Mouse (Mus musculus): ENCODE results near the gene Pcp4. TPM values are rescaled to one million over a fixed set of nuclear protein-coding genes. Genes with fewer than 3 reads are reported as not detected.
"Not testable (repeated sequence)": the region's sequence is repeated elsewhere in the genome, so short reads cannot be mapped to it uniquely, and the experiment has no call there.

Pcp4 gene
- 1 to 10 TPM; 2.0 to 2.8 TPM for total RNA-seq (2021)

DNA sequence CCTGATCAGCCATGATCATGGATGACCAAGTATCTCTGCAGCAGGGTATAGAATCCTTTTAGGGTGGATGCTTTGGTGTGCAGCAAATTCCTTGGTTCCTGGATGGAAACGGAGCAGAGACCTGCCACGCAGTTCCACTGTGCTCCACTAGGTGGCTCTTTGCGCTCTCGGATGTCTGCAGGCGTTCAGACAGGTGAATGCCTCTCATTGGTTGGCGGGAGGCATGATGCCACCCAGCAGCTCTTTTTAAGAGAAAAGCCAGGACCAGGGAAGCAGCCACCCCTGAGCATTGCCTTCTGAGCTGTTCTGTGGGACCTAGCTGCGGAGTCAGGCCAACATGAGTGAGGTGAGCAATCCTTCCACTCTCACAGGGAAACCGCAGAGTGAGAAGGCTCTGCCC is at the start of gene Pcp4:
Pcp4 (plus strand) TSS at position 162 of the 400 bp plus-strand sequence.
- DNase-seq (ENCODE audit: low spot score) = no peak
- intact Hi-C loops (cut with DNase I) = loop anchor here (1.0 kb wide), 2 partner anchors 143 to 204 kb away; no protein-coding TSS in a partner anchor

DNA sequence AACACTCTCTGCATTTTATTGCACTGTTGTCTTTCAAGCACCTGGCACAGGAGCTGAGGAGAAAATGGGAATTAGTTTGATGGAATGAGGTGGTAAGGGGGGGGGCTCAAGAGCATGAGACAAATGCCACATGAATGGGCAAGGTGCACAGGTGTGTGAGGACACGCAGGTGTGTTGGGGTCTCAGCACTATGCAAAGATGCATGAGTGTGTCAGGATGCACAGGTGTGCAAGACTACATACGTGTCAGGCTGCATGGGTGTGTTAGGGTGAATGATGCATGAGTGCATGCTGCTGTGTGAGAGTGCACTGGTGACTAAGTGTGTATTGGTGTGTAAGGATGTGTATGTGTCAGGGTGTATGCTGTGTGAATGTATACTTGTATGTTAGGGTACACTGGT is 42.4 kb upstream of the Pcp4 start:
- intact Hi-C loops (cut with DNase I) = no loop called here
- DNase-seq (ENCODE audit: low spot score) = no peak

DNA sequence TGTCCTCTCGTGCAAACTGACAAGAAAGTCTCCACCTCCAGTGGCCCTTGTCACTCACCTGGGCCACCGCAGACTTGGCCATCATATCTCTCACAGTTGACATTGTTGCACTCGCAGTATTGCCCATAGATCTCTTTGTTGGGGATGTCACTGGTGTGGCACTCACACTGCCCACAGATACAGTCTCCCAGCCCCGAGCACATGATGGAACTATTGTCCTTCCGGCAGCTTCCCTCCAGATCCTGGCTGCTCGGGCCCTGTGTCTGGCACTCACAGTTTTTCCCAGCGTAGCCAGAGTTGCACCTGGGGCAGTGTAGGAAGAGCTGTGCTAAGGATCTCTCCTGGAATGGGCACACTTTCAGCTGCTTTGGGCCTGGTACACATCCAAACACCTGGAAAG is 40.7 kb upstream of the Pcp4 start:
- intact Hi-C loops (cut with DNase I) = no loop called here
- no peak for DNase-seq (ENCODE audit: low spot score)

DNA sequence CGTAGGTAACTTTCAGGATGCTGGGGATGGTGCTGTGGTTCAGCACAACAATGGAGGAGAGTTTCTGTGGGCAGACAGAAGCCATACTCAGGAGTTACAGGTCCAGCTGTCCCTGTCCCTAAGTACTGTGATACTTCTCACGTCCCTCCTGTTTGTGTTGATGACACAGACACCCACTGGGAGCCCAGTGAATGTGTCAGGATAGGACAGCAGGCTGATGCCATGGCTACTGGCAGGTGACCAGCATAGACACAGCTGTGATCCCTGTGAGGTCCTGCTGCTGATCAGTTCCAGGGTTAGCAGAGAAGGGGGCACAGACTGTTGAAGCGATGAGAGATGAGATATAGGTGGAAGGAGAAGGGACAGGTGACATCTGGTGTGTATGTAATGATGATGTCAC is 38.4 kb upstream of the Pcp4 start:
- intact Hi-C loops (cut with DNase I) = no loop called here
- no peak for DNase-seq (ENCODE audit: low spot score)

DNA sequence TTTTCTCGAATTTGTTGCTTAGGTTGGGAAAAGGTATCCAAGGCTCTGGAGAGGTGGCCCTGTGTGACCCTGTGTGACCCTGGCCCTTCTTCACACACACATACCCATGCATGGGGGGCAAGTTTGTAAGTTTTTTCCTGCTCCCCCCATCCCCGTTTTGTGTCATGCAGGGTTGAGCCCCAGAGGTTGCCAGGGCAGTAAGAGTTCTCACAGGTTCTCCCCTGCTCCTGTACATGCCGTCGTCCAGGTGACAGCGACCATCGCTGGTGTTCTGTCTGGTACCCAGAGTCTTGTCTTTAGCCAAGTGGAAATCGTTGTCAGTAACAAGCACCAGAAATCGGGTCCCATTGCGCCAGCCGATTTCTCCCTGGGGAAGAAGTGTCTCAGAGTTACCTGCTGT is 34.1 kb upstream of the Pcp4 start:
- intact Hi-C loops (cut with DNase I) = no loop called here
- DNase-seq (ENCODE audit: low spot score) = no peak

DNA sequence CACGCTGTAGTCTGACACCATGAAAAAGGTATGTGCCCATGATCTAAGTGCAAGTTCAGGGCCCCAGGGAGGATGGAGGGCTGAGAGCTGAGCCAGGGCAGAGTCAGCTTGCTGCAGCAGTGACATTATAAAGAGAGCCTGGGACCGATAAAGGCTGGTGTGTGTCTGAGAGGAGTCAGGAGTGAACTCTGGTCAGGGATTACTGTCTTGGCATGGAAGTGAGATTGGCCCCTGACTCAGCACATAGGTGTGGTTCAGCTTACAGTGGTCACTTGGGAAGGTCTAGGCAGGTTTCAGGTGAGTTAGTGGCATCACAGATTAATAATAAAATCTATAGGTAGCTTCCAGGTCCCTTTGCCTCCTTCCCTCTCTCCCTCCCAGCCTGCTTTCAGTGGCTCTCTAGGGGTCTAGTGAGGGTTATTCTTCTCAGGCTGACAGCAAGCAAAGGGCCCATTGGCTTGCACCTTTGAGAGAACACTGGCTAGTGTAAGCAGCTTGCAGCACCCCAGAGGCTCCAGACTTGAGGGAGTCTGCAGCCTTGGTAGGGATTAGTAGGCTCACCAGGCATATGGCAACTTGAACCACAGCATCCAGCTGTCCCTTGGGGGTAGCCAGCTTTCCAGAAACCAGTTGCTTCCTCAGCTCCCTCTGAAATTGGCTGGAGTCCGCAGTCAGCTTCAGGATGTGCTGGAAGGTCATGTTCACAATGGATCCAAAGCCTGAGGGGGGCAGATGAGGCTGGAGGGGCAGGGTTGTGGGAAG is 33.2 kb upstream of the Pcp4 start:
- intact Hi-C loops (cut with DNase I) = no loop called here
- no peak for DNase-seq (ENCODE audit: low spot score)

DNA sequence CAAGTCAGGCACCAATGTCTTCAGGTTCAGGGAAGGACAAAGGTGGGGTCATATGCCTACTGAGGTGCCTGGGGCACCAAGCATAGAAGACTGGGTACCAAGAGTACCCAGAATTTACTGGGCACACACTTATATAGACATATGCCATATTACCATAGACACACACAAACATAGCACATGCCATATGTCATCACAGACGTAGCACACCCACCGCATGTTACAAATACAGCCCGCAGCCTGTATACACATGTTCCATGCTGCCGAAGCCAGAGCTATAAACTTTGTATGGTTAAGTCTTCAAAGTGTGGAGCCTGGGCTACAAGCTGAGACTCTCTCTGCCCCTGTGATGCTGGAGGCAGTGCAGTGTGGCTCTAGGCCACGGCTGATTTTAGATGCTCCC is 28.5 kb upstream of the Pcp4 start:
- DNase-seq (ENCODE audit: low spot score) = no peak
- intact Hi-C loops (cut with DNase I) = no loop called here

DNA sequence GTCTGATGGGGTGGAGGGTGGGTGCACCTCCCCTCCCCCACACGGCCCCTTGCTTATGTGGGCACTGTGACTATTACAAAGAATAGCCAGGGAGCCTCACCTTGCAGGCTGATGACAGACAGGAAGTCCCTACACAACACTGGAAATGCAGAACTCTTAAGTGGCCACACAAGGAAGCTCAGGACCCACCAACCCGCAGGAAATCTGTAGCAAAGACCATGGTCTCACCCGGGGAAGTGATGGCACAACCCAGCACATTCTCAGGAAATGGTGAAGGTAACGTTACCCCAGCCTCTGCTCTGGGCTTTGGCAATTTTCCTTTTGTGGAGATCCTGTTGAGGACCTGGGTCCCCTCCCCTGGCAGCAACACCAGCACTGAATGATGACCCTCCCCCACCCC is 27.7 kb upstream of the Pcp4 start:
- intact Hi-C loops (cut with DNase I) = no loop called here
- DNase-seq (ENCODE audit: low spot score) = no peak

DNA sequence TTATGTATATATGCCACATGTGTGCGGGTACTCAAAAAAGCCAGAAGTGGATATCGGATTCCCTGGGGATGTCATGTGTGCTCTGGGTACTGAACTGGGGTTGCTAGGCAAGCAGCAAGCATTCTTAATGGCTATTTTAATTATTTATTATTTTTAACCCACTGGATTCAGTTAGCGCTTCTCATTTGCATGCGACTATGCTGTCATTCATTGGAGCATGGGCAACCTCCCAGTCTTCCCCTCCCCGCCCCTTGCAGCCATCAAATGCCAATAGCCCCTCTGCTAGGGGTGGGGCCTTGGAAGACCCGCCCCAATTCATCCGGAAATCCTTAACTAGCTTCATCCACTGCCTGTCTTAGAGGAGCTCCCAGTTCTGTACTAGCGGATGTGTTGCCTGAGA is 26.5 kb upstream of the Pcp4 start:
- DNase-seq (ENCODE audit: low spot score) = no peak

DNA sequence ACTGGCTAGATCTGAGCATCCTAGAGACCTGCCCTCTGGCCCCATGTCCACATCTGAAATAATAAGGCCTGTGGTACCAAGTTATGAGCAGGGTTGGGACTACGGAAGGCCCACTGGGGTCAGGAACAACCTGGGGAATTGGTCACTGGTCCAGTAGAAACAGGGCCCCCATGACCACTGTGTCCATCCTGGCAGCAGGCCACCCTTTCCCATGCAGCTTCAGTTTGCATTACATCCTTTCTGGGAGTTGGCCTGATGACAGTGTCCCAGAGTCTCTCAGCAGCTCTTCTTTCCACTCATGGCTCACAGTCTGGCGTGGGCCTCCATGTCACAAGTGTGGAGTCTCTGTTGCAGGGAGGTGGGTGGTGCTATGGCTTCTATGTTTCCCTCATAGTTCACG is 25.6 kb upstream of the Pcp4 start:
- intact Hi-C loops (cut with DNase I) = no loop called here
- DNase-seq (ENCODE audit: low spot score) = no peak

More for the DNA sequence above, 26.5 kb upstream of the Pcp4 start:
- intact Hi-C loops (cut with DNase I) = no loop called here

DNA sequence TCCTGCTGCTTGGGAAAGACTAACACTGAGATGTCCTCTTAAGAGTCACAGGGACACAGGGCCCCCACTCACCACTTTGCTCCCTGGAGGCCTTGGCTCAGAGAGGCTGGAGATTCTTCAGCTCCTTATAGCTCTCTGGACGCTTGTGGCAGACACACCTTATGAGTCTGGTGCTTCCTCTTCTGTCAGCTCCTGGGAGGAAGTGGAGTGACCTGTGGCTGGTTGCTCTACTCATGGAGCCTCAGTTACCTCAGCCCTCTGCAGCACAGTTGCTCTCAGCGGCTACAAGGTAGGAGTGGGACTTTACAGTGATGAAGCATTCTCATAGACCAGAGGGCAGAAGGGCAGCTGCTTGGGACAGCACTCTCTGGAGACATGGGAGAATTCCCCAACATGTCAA is 23.9 kb upstream of the Pcp4 start, which contains the start of gene Itgb2l:
Itgb2l (minus strand) TSS at position 152 of the 400 bp plus-strand sequence.
- DNase-seq (ENCODE audit: low spot score) = no peak
- intact Hi-C loops (cut with DNase I) = no loop called here

DNA sequence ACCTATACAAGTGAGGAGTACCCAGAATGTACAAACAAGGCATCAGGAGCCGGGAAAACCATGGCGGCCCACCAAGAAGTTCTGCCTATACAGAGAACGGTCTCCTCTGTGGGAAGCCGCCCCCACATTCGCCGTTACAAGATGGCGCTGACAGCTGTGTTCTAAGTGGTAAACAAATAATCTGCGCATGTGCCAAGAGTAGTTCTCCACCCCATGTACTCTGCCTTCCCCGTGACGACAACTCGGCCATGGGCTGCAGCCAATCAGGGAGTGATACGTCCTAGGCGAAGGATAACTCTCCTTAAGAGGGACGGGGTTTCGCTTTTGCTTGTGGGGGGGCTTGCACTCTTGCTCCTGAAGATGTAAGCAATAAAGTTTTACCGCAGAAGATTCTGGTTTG is 16.5 kb upstream of the Pcp4 start:
- intact Hi-C loops (cut with DNase I); DNase-seq (ENCODE audit: low spot score): not testable (repeated sequence)

DNA sequence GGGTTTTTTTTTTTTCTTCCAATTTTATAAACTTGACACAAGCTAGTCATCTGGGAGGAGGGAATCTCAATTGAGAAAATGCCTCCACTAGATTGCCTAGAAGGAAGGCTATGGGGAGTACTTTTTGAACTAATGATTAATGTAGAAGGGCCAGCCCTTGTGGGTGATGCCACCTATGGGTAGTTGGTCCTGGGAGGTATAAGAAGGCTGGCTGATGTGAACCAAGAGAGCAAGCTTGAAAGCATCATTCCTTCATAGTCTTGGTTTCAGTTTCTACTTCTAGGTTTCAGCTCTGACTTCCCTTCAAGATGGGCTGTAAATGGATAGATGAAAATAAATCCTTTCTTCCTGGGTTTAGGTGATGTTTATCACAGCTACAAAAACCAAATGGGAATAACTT is 13.3 kb upstream of the Pcp4 start:
- intact Hi-C loops (cut with DNase I) = no loop called here
- DNase-seq (ENCODE audit: low spot score) = no peak

DNA sequence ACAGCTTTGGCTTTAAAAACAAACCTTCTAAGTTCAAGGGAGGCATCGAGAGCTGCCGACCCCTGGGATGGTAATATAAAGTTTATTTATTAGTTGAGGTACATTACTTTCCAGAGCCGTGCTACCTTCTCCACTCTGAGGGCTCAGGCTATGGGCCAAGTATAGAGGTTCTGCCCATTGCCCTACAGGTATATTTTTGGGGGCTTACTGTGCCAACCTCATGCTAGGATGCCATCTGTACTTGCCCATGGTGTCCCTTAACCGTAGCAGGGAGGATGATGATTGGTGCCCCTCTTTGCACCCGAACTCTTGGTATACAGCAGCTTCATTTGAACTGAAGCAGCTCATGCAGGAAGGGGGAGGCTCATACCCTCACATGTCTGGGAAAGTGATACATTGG is 9.8 kb upstream of the Pcp4 start:
- intact Hi-C loops (cut with DNase I) = no loop called here
- no peak for DNase-seq (ENCODE audit: low spot score)

DNA sequence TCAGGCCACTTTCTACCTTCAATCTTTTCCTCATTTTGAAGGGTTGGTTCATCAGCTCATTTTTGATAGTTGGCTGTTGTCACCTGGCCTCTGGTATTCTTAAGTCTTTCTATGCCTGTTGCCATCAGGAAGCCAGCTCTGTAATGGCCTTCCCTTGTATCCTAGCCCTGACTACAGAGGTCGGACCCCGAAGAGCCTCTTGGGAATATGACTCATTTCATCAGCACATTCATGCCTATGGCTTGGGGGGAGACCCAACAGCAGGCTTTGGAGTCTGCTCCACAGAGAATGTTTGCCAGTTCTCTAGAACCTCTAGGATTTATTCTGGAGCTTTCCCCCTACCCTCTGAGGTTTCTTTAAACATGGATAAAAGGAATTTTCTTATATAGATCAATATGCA is 8.1 kb upstream of the Pcp4 start:
- intact Hi-C loops (cut with DNase I) = no loop called here
- DNase-seq (ENCODE audit: low spot score) = no peak

DNA sequence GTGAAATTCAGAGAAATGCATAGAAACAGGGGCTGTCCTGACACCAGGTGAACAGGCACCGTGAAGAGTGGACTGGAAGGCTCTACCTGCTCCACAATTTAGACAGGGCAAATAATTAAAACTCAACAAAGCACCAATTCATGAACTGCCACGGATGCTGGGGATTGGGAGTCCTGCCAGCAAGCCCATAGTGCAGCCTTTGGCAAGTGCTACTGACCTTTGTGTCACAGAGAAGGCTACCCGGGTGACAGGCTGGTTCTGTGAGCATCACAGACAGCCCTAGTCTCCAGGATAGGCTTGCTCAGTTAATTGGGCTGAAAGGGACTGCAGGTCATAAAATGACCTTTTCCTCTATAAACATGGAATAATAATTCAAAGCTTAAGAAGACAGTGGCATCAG is 6.6 kb upstream of the Pcp4 start:
- intact Hi-C loops (cut with DNase I) = no loop called here
- no peak for DNase-seq (ENCODE audit: low spot score)

DNA sequence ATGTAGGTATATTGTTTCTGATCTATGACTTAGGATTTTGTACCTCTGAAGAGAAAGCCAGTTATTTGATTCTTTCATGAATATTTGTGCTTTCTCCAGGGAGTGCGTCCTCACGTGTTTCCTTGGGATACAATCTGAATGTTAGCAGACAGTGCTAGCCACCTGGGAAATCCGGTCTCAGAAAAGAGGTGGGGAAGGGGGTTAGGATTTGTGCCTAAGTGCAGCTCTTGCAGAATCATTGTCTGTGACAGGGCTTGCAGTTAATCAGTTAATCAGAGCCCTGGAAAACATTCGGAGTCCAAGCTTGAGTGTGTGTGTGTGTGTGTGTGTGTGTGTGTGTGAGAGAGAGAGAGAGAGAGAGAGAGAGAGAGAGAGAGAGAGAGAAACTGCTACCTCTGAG is 605 bp downstream of the Pcp4 start:
- intact Hi-C loops (cut with DNase I) = no loop called here
- no peak for DNase-seq (ENCODE audit: low spot score)

DNA sequence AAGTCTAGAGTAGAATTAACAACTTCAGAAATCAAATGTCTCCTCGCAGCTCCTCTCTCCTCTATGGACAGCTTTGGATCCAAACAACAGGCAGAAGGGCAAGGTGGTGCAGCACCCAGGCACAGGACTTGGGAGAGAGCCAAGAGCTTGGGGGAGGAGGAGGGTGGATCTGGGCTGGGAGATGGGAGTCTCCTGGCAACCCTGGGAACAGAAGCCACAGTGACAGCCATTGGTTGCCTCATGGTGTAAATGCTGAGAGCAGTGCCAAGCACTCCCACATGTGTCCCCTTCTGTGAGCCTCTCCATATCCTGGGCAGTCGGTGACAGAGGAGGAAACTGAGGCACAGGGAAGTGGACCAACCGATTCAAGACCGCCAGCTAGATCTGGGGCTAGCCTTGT is 1.3 kb downstream of the Pcp4 start:
- DNase-seq (ENCODE audit: low spot score) = no peak
- intact Hi-C loops (cut with DNase I) = no loop called here

DNA sequence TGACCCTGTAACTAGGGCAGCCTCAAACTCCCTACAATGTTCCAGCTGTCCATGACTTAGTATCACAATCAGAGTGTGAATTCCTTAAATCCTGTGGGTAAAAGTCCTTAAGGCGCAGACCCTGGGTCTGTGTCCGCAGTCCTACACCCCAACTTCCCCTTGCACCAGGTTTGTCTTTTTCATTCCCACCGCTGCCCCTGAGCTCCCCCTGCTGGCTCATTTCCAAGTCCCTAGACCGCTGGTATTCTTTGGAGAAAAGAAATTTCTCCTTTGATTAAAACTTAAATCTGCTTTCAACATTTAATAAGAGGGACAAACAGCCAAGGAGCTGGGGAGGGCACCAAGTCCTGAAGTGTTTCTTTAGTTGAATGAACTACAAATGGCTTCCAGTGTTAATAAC is 2.2 kb downstream of the Pcp4 start:
- intact Hi-C loops (cut with DNase I) = no loop called here
- DNase-seq (ENCODE audit: low spot score) = no peak

DNA sequence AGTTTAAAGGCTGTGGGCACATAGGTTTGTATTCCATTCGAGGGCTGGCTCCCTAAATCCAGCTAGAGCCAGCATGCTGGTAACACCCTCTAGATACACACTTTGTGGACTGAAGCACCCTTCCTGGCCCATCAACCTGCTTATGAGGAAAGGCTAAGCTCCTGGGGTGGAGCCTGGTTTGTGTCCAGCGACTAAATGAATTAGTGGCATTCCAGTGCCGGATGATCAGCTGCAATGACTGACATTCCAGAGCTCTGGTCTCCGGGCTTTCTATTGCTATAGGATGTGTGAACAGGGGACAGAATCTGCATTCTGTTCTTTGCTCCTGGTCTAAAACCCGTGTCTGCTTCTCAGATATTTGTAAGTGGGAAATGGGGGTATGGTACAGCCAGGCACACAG is 5.0 kb downstream of the Pcp4 start:
- no peak for DNase-seq (ENCODE audit: low spot score)
- intact Hi-C loops (cut with DNase I) = no loop called here

DNA sequence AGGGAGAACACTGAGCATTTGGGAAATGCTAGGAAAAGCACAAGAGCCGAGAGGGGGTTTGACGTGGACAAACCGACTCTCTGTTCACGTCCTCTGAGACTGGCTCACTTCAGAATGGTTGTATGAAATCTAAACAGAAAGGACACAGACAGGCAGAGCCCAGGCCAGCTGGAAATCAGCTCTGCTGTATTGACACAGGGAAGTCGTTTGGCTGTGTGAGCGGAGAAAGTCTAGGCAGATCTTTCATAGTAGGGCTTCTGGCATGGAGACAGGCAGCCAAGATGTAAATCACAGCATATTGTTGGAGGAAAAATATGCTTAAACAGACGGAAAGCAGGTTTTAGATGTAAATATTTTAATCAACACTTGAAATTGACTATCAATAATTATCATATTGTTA is 5.4 kb downstream of the Pcp4 start:
- DNase-seq (ENCODE audit: low spot score) = no peak
- intact Hi-C loops (cut with DNase I) = no loop called here

DNA sequence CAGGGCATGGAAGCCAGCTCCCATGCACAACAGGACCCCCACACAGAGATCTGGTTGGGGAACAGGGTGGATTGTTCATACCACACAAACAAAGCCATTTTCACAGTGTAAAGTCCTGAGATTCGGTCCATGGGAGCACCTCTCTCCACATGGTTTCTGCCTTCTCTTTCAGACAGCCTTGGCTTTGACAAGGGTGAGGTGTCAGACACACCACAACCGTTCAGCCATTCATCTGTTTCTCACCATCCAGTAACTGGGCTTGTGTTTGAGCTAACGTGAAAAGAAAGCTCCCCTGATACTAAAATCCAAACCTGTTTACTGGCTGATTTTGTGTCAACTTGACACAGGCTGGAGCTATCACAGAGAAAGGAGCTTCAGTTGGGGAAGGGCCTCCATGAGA is 6.8 kb downstream of the Pcp4 start:
- intact Hi-C loops (cut with DNase I) = no loop called here

More for the DNA sequence above, 6.8 kb downstream of the Pcp4 start:
- no peak for DNase-seq (ENCODE audit: low spot score)

Measured in heart, postnatal 25 days (tissue).